Mouse (Mus musculus): Measurements from ENCODE around the gene Thada. TPM values are rescaled to one million over a fixed set of nuclear protein-coding genes. Genes with fewer than 3 reads are reported as not detected.
"Not testable (repeated sequence)": the region's sequence is repeated elsewhere in the genome, so short reads cannot be mapped to it uniquely, and the experiment has no call there.

Gene Thada
- total RNA-seq, 2 experiments from 2014 or later: 7.5 to 8.7 TPM

DNA sequence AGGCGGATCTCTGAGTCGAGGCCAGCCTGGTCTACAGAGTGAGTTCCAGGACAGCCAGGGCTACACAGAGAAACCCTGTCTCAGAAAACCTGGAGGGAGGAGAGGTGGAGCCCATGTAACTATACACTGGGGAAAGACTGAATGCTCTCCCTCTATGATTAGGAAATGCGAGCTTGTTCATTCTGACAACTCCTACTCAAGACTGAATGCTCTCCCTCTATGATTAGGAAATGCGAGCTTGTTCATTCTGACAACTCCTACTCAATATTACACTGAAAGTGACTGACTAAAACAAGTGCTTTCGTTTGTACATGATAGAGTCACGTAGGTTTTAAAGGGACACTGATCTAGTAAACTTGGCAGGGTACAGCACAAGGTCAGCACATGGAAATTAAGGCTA is 174.8 kb downstream of the Thada start:
- not testable (repeated sequence) for DNase-seq

DNA sequence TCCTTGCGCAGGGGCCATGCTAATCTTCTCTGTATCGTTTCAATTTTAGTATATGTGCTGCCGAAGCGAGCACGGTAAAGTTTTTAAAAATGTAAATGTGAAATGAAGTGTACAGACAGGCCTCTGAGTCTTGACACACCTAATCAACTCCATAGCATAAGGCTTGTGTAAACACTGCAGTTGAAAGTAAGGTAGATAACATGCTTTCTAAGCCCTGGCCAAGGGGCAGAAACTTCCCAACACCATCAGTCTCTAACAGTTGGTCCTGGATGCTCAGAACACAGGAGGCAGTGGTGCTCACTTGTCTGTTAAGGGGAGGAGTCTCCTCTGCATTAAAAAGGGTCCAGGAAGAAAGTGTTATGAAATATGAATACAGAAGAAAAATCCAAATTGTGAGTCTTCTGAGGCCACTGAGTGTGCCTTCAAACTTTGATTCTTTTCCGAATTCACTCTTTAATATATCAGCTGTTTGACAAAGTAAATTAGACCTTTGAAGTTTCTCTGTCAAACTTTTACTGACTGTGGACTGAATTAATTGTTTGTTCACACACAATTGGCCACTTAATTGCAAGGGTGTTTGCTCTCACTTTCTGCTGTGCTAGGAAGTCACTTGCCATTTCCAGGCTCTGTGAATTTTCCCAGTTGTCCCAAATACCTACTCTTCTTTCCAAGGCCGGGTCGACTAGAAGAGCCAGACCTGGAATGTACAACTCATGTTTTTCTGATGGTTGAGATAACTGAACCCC is 178.2 kb downstream of the Thada start:
- no peak for DNase-seq

DNA sequence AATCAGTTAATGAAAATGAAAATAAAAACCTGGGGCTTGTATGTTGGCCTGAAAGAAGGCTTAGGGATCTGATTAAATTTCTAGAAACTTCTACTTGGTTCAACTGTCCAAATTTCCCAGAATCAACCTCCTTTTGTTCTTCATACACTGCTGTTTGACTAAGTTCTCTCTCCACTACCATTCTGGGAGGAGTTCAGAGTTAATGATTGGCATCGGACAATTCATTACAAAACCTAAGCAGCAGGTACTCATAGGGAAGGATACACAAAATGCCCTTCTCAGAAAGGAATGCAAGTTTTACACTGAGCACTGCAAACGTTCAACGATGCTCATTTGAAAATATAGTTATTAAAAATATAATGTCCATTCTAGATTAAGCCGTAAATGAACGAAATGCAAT is 179.5 kb downstream of the Thada start:
- no peak for DNase-seq

DNA sequence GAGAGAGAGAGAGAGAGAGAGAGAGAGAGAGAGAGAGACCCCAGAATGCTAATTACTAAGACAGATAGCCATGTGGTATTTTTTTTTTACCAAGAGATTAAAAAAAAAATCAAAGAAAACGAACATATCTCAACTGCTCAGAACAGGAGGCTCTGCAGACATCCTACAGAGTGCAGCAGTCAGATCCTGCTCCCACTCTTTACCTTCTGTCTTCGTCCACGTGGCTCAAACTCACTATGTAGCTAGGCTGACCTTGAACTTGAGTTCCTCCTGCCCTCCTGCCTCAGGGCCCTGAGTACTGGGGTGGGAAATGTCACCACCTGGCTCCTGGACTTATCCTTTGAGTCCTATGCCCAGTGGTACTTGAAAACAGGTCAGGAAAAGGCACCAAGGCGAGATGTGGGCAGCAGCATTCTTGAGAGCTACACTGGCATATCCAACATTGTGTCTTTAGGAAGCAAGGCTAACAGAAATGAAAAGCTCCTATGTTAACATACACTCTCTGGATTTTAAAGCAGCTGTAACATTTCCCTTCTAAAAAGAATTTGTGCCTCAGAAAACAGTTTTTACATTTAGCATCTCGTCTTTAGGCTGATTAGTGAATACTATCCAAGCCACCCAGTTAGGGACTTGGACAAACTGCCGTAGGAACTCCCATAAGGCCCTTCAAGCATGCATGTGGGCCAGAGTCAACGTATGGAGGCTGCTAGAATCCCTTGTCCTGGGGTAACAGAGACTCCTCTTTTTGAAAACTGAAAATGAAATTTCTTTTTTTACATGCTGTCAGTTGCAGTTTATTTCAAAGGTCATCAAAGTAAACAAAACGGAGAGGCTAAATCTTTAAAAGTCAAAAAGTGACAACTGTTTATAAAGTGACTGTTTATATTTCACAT is 183.4 kb downstream of the Thada start:
- DNase-seq: no peak

DNA sequence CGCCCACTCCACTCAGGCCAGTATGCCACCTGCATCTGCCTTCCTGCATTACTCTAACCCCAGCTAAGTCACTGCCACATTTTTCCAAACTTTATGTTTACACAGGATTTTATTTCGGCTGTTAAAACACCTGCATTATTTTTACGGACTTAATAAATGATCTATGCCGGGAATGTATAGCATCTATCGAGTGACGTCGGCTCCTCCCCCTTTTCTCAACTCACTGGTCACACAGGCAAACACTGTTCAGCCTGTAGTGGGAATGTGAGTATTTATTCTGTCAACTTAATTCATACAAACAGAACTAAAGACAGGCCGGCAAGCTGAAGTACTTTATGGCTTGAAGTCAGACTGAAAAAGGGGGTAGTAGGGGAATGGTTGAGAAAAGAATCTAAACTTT is 187.0 kb downstream of the Thada start:
- no peak for DNase-seq

DNA sequence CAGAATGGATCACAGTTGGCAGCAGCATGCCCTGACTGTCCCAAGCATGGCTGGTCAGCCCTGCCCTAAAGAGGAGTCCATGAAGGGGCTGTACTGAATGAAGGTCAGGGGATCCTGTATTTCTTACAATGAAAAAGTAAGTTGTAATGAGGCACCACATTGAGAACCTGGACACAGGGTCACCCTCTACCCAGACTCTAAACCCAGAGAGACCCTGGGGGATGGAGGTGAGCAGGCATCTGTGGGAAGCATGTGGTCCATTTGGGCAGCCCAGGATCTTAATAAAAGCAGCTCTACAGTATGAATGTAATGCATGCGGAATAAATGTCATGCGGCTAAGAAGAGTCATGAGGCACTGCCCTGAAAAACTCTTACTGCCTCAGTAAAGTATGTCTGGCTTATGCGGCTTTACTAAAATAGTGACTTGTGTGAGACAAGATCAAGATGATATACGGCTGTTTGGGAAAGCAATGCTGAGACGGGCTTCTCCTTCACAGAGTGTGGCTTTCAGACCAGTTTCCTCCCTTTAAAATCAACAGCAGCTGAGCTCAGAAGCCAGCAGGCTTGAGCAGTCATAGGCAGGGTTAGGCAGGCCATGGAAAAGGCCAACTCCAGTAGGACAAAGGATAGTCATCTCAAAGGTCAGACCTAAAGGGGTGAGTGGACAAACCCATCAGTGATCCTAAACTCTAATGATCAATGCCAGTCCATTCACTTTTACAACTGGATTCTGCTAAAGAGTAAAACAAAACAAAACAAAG is 187.6 kb downstream of the Thada start:
- no peak for DNase-seq

DNA sequence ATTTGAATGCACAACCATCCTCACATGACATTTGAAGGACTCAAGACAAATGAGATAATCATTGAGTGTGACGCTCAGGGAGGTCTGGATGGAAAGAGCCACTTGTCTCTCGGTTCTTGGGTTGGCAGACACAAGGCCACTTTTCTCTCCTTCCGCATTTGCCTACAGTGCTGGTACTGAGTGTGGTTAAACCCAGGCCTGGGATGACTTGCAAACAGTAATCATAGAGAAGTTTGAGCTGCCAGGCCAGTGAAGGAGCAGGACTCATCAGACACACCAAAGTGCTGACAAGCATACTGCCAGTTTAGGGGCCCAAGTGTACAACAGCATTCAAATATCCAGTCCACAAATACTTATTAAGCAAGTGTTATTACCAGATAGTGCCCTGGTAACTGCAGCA is 191.0 kb downstream of the Thada start:
- DNase-seq: no peak

DNA sequence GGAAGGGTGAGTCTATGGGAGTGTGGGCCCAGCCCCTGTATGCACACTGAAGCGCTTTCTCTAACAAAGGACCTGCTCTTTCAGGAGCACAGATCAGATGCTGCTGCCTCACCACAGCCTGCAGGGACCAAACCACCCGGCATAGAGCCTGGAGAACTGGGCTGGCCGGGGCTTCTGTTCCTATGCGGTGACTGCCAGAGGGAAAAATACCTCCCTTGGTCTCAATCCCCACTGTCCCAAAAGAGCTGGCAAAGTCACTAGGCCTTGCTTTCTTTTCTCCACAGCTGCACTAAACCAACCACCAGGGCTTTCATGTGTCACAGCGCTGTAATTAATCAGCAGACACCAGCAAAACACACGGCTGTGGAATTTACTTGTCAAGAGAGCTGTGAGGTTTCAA is 191.8 kb downstream of the Thada start:
- no peak for DNase-seq

DNA sequence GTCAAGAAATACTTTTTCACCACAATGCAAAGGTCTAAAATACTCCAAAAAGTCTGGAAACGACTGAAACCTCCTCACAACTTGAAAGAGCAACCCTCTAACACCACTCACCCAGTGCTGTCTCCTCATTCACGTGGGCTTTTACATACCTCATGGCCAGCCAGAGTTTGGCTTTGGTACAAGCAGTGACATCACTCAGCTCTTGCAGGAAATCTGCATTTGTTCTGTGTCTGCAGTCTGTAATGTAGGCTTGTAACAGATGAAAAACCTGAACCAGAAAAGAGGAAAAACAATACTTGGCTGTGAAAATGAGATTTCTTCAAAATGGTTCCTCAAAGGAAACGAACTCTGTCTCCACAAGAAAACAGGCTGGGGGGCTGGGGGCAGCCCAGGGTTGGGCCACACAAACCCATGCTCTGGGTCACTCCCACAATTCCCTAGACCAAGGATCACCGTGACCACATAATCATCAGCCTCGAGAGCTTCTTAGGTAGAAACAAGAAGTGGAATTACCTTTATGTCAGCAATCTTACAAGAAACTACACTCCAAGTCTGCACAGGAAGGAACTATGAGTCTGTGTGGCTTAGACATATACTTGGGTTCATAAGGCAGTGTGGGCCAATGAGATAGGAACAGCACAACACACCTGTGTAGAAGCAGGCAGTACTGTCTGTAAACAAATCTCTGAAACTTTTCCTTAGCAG is 193.3 kb downstream of the Thada start:
- DNase-seq: peak; percentile 54 to 55

DNA sequence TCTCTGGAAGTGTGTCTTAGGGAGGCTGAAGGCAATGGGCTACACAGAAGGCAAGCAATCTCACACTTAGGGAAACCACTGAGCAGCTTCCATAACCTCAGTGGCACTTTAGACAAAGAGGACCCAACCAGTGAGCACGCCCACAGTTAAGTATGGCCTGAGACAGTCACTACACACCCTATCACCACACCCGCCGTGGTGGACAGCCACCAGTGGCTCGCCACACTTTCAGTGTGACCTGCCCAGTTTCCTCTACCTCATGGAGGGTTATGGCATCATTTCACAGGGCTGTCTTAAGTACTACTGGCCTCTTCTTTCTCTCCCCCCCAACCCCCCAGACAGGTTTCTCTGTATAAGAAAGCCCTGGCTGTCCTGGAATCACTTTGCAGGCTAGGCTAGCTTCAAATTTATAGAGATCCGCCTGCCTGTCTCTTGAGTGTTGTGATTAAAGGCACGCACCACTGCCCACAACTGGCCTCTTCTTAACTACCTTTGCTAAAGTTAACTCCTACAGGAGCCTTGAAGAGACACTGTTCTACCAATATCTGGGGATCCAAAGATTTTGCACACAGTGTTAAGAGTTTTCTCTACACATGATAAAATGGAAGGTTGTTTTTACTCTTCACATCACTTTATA is 194.3 kb downstream of the Thada start:
- no peak for DNase-seq

DNA sequence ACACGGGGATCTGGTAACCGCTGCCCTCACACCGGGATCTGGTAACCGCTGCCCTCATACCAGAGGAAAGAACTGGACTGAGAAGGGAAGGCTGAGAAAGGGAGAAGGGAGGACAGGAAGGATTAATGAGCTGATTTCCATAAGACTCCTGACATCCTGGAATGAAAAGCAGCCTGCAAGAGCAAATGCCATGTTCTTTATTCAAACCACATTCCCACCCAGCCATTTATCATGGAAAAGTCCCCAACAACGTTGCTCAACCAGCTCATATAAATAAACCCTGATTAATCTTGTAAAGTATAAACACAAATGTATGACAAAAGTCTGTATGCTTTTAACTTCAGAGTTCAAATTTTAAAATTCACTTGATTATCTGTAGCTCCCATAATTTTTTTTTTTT is 196.3 kb downstream of the Thada start:
- DNase-seq: no peak

DNA sequence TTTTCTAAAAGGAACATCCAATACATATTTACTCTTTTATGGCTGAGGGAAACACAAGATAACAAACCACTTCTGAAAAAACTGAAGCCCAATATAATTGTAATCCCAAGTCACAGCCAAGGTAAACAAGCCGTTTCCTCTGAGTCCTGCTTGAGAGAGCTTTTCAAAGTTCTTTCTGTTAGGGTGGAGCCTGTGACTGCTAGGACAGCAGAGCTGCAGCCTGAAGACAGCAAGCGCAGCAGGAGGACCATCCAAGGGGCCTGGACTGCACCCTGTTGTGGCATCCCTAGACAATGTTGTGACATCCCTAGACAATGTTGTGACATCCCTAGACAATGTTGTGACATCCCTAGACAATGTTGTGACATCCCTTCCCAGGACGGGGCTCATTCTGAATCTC is 197.6 kb downstream of the Thada start:
- peak; percentile 68 to 84 for DNase-seq

DNA sequence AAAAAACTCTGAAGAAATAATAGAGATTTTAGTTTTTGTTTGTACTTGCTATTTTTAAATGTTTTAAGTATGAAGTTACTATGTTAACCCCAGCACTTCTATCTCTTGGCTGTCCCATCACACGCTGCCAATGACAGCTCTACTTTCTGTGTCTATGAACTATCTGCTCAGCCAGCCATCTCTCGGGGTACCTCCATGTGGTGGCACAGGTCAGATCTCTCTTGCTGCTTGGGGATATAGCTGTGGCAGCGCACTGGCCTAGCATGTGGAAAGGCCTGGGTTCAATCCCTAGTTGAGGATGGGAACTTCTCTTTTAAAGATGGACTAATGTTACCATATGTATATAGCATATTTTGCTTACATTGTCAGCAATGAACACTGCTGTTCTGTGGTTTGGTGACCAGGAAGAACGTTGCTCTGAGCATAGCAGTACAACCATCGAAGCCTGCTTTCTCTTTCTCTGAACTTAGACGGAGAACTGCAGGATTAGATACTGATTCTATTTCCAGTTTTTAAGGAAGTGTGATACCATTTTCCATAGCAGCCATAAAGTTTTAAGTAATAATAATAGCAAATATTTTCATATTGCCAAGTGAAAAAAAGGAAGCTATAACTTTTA is 198.4 kb downstream of the Thada start:
- DNase-seq: no peak

DNA sequence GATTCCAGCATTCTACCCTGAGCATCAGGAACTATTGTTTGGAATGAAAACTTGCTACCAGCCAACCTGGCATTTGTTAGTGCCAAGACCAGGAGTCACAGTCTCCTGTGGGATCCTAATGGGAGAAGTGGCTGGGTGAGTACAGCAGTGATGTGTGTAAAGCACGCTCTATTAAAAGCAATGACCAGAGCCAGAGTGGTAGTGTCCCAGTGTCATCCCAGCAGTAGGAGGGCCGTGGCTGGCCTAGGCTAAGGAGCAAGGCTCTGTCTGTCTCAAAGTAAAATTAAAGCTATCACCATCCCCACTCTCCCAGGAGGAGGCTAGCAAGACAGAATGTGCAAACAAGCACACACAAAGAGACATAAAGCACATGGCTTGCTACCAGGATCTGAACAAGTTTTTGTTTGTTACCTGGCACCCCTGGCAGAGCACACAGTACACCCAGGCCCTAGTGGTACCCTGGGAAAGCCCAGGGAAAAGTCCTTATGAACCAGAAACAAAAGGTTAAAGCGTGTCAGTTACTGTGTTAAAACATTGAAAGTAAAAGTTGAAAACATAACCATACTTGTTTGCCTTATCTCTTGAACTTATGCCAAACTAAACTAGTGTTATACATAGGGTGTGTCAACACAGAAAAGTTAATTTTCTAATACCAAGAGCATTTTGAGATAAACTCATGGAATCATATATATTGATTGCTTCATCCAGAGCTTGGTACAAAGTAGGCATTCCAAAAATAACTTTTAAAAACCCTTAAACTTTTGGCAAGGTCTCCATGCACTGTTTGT is 199.7 kb downstream of the Thada start:
- peak in 1 of 2 experiments; percentile 17 for DNase-seq

DNA sequence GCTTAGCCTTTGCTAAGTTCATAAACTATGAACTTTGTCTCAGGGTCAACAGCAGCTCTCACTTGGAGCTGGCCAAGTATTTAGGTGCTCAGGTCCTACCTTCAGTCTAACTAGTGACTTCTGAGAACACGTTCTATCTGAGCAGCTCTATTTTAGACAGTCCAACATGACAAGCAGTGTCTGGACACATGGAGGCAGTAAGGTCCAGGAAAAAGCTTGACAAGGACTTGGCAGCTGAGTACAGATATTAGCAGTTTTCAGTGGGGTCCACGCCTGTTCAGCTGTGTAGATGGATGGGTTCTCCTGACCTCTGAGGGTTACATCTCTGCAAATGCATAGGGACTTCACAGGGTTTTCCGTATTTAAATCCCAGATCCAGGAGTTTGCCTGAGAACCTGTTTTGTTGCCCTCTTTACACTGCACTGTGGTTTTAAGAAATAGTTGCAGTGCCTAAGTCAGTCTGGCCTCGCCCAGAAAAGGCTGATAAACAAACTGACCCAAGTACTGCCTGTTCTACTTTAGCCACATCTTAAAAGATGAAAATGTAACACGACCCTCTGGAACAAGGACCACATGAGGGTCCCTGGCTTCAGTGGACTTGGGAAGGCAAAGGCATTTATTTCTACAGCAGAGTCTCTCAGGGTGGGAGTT is 200.4 kb downstream of the Thada start:
- DNase-seq: peak in 1 of 2 experiments; percentile 36

DNA sequence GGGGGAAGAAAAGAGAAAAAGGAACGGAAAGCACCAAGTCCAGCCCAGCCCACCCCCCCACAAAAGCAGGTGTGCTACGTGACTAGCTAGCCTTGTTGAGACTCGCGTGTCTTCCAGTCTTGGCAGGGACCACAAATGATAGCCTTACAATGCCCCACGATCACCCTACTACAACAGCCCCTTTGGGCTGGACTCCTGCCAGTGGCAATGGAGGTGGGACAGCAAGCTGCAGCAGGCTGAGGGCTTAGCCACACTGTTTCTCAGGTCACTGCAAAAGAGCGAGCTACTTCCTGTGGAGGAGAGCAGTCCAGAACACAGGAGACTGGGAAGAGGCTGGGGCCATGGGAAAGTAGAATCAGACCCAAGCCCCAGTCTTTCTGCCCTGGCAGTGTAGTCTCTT is 201.7 kb downstream of the Thada start:
- peak; percentile 23 to 35 for DNase-seq

DNA sequence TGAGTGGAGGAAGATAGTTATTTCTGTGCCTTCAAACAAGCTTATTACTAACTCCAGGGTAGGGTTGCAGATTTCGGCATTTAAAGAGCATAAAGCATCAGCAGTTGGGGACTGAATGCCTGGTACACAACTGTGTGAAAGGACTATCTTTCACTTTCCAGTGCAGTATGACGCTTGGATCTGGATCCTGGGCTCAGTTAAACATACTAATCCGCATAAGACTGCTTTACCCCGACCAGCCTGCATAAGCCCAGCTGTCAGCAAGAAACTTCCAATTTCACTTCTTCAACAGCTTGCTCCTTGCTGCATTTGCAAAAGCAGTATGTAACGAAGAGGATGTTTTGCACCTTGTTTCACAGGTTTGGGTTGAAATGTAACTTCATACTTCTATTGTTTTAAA is 202.4 kb downstream of the Thada start:
- DNase-seq: no peak

DNA sequence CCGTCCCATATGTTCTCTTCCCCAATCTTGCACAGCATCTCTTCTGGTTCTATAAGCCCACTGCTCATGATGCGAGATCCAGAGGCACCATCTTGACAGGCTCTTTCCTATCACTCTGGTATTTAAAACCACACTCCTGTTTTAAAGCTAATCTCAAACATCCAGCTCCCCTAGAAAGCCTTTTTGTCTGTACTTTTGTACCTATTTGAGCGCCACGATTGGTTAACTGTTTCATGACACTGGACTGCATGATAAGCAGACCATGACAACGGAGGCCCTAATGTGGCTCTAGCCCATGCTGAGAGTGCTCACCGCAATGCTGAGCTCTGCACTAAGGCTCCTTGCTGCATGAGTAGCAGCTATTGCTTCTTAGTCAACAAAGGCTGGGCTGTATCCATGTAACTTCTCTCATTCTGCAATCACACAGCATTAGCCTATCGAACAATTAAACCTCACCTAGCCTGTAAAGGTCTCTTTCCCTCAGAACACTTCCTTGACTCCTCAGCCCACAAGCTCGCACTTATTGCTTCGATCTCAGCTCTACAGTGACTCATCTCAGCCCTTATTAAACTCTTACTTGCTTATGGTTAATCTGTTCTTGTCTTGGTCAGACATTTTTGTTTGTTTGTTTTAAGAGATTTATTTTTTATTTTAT is 203.6 kb downstream of the Thada start:
- no peak for DNase-seq

DNA sequence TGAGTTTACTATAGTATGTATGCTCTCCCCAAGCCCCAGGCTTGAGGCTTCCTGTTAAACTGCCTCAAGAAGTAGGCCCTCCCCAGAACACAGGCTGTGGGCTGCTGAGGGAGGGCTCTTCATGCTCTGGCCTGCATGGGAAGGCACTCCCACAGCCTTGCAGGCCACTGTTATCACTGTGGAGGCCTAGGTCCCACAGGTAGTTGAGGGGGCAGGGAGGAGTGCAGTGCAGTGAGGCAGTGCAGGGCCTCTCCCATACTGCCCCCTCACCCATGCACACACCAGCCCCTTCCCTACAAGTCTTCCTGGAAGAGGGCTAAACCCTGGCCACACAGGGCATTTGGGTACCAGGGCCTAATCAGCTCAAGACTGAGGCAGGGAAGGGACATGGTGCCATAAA is 205.0 kb downstream of the Thada start:
- no peak for DNase-seq

Measured in heart, adult 18-20 months (tissue).